Mouse (Mus musculus) forebrain, embryonic 11.5 days (tissue): ENCODE data around the gene Hist1h2ai. TPM values are rescaled to one million over a fixed set of nuclear protein-coding genes. Genes with fewer than 3 reads are reported as not detected.
A peak's percentile ranks its signal among the peaks of the same experiment; 100 is the strongest.
"Not testable (repeated sequence)": the region's sequence is repeated elsewhere in the genome, so short reads cannot be mapped to it uniquely, and the experiment has no call there.

ENCODE experiments used
- ATAC-seq: fragments of 200-750 bp; cut with Nextera tagmentation; replicated peaks from 2 replicates; pipeline ENCODE4 v1.8.0; 2017; ENCODE audit warnings: moderate TSS enrichment; ENCODE audit not compliant: low FRiP score
- DNase-seq: peaks from one replicate; pipeline ENCODE4 v3.0.0-alpha.2; 2017; ENCODE audit warnings: low spot score
- H3K27ac ChIP-seq: fragments of 300-500 bp; sonication (generic); 2 replicates; pipeline ENCODE4 v1.5.1; 2014; ENCODE audit warnings: low read depth, low read length
- H3K27me3 ChIP-seq: fragments of 300-500 bp; sonication (generic); 2 replicates; pipeline ENCODE4 v1.6.1; 2014; ENCODE audit warnings: mild to moderate bottlenecking, low read length, mixed read lengths; ENCODE audit not compliant: control insufficient read depth, insufficient read depth
- H3K36me3 ChIP-seq: fragments of 300-500 bp; sonication (generic); 2 replicates; pipeline ENCODE4 v1.6.1; 2014; ENCODE audit warnings: mild to moderate bottlenecking, low read length, moderate library complexity, mixed read lengths; ENCODE audit not compliant: control insufficient read depth, insufficient read depth
- H3K4me1 ChIP-seq: fragments of 300-500 bp; sonication (generic); replicated peaks from 2 replicates; pipeline ENCODE4 v1.6.1; 2014; ENCODE audit warnings: low read length, mixed read lengths; ENCODE audit not compliant: control insufficient read depth, insufficient read depth
- H3K4me2 ChIP-seq: fragments of 300-500 bp; sonication (generic); 2 replicates; pipeline ENCODE4 v1.6.1; 2014; ENCODE audit warnings: low read depth, mild to moderate bottlenecking, low read length, moderate library complexity, mixed read lengths; ENCODE audit not compliant: severe bottlenecking
- H3K4me3 ChIP-seq: fragments of 300-500 bp; sonication (generic); 2 replicates; pipeline ENCODE4 v1.5.1; 2014; ENCODE audit warnings: low read depth, low read length
- H3K9ac ChIP-seq: fragments of 300-500 bp; sonication (generic); 2 replicates; pipeline ENCODE4 v1.6.1; 2014; ENCODE audit warnings: low read length
- H3K9me3 ChIP-seq: fragments of 300-500 bp; sonication (generic); 2 replicates; pipeline ENCODE4 v1.6.1; 2016; ENCODE audit warnings: low read length, mixed read lengths; ENCODE audit not compliant: control insufficient read depth
- WGBS: fragments of 180-500 bp; shearing (Covaris S2); extraction: QIAGEN DNeasy Blood & Tissue Kit; methylation state at CpG from one replicate; pipeline ENCODE4 v1.1.7; 2014; 5-methylcytosine and 5-hydroxymethylcytosine counted together
- microRNA-seq: library from miRNA; unstranded; fragments of <30 nt; microRNA quantifications from one replicate; pipeline ENCODE4, GENCODE M21; 2016; ENCODE audit not compliant: insufficient number of aligned reads
- polyA plus RNA-seq: library from polyadenylated mRNA; unstranded; fragments of >200 nt; fragmentation: Nextera tagmentation; extraction: Ambion mirVana; gene quantifications from 2 replicates; pipeline ENCODE4 v1.2.1, GENCODE M21; 2014

Hist1h2ai gene
- polyA plus RNA-seq, 1 experiment from 2014 or later: 25.3 TPM

- peak overlapping the region; percentile 41 for H3K4me3 ChIP-seq
- H3K27ac ChIP-seq: peak overlapping the region; percentile 92
- H3K36me3 ChIP-seq, H3K4me1 ChIP-seq, DNase-seq, H3K27me3 ChIP-seq, H3K9me3 ChIP-seq: not testable (repeated sequence)
- ATAC-seq: 0 out of 2 replicates have a peak, but pooled peaks have one; percentile 0
- peak overlapping the region; percentile 51 for H3K4me2 ChIP-seq
- WGBS: under 1% methylated on average over 23 of the region's 26 CpGs
- H3K9ac ChIP-seq: peak overlapping the region; percentile 67
Measured at GRCm38 (mm10) chr13:21754294-21755001, 38.2 kb downstream of the Hist1h2ai start.

- Histone ChIP-seq H3K27me3 (no peaks in the 10 kb centered on the region), H3K9ac (no peak overlapping the region), H3K27ac (no peak overlapping the region), H3K36me3 (no peaks in the 10 kb centered on the region), H3K4me1 (peaks cover 3% of the 10 kb centered on the region; the same call in 1 of the 2 replicates), H3K9me3 (no peaks in the 10 kb centered on the region), H3K4me2 (no peak overlapping the region), H3K4me3 (no peak overlapping the region)
- ATAC-seq: no peak
- WGBS: 78% methylated on average over 1 of the region's 1 CpGs
- no peak for DNase-seq
Measured at GRCm38 (mm10) chr13:21755707-21756106, 39.5 kb downstream of the Hist1h2ai start.

Small RNAs within 50 kb of the gene (microRNA-seq; reads per million reads assigned to microRNA genes)
- gene Gm44357: not detected
- gene Gm44367: not detected
- gene Gm44454: not detected

Other genes with a start within 250 kb of the Hist1h2ai start
- gene Nkapl, start 247.9 kb upstream of the Hist1h2ai start, polyA plus RNA-seq: 2.7 and 3.9 TPM in 2 replicates
- 4.4 and 5.3 TPM in 2 replicates for gene Zkscan4, start 237.5 kb upstream of the Hist1h2ai start, polyA plus RNA-seq
- not detected in 2 replicates for gene Gm10065, start 237.0 kb upstream of the Hist1h2ai start, polyA plus RNA-seq
- gene AK157302, start 221.2 kb upstream of the Hist1h2ai start, polyA plus RNA-seq: 0.27 TPM in 1 of 2 replicates, not detected in the other
- 2.7 and 3.6 TPM in 2 replicates for gene Gm11273, start 215.0 kb upstream of the Hist1h2ai start, polyA plus RNA-seq
- 10.2 and 10.6 TPM in 2 replicates for gene Zkscan8, start 185.3 kb upstream of the Hist1h2ai start, polyA plus RNA-seq
- 0.27 and 0.43 TPM in 2 replicates for gene Olfr1366, start 173.6 kb upstream of the Hist1h2ai start, polyA plus RNA-seq
- not detected in 2 replicates for gene Olfr1535, start 156.5 kb upstream of the Hist1h2ai start, polyA plus RNA-seq
- not detected in 2 replicates for gene Olfr1364, start 134.7 kb upstream of the Hist1h2ai start, polyA plus RNA-seq
- not detected in 2 replicates for gene Olfr1362, start 102.4 kb upstream of the Hist1h2ai start, polyA plus RNA-seq
- gene Olfr11, start 73.9 kb upstream of the Hist1h2ai start, polyA plus RNA-seq: not detected in 2 replicates
- gene Olfr1361, start 53.0 kb upstream of the Hist1h2ai start, polyA plus RNA-seq: not detected in 2 replicates
- gene Olfr1360, start 39.0 kb upstream of the Hist1h2ai start, polyA plus RNA-seq: not detected in 2 replicates
- gene Olfr1359, start 18.3 kb upstream of the Hist1h2ai start, polyA plus RNA-seq: not detected in 2 replicates
- 2.3 and 5.4 TPM in 2 replicates for gene Hist1h2bl, start 279 bp upstream of the Hist1h2ai start, polyA plus RNA-seq
- 16.8 and 17.4 TPM in 2 replicates for gene Hist1h3h, start 1.2 kb downstream of the Hist1h2ai start, polyA plus RNA-seq
- gene Hist1h2bm, start 5.6 kb downstream of the Hist1h2ai start, polyA plus RNA-seq: 5.0 and 5.7 TPM in 2 replicates
- gene Hist1h4j, start 18.6 kb downstream of the Hist1h2ai start, polyA plus RNA-seq: 1.2 and 1.6 TPM in 2 replicates
- 4.4 TPM in 2 replicates for gene Hist1h4k, start 34.1 kb downstream of the Hist1h2ai start, polyA plus RNA-seq
- gene Hist1h2ak, start 37.4 kb downstream of the Hist1h2ai start, polyA plus RNA-seq: 11.0 and 12.5 TPM in 2 replicates
- gene Hist1h2bn, start 37.7 kb downstream of the Hist1h2ai start, polyA plus RNA-seq: 1.9 and 2.5 TPM in 2 replicates
- 20.4 and 20.6 TPM in 2 replicates for gene Hist1h1b, start 64.2 kb downstream of the Hist1h2ai start, polyA plus RNA-seq
- 298 and 312 TPM in 2 replicates for gene Hist1h3i, start 66.9 kb downstream of the Hist1h2ai start, polyA plus RNA-seq
- 5.0 and 5.9 TPM in 2 replicates for gene Hist1h2an, start 70.8 kb downstream of the Hist1h2ai start, polyA plus RNA-seq
- 3.0 and 3.1 TPM in 2 replicates for gene Hist1h2bp, start 71.0 kb downstream of the Hist1h2ai start, polyA plus RNA-seq
- 23.8 and 25.3 TPM in 2 replicates for gene Hist1h2bq, start 93.8 kb downstream of the Hist1h2ai start, polyA plus RNA-seq
- not detected in 2 replicates for gene Hist1h2ao, start 94.0 kb downstream of the Hist1h2ai start, polyA plus RNA-seq
- not detected in 2 replicates for gene Hist1h4m, start 95.3 kb downstream of the Hist1h2ai start, polyA plus RNA-seq
- gene Hist1h4n, start 115.8 kb downstream of the Hist1h2ai start, polyA plus RNA-seq: 14.3 and 14.6 TPM in 2 replicates
- gene Hist1h2ap, start 117.1 kb downstream of the Hist1h2ai start, polyA plus RNA-seq: 5,982 and 6,086 TPM in 2 replicates
- 22.4 and 27.2 TPM in 2 replicates for gene Hist1h2br, start 117.3 kb downstream of the Hist1h2ai start, polyA plus RNA-seq
- gene Zfp184, start 228.7 kb downstream of the Hist1h2ai start, polyA plus RNA-seq: 25.9 and 27.5 TPM in 2 replicates